In the genomic region with DNA sequence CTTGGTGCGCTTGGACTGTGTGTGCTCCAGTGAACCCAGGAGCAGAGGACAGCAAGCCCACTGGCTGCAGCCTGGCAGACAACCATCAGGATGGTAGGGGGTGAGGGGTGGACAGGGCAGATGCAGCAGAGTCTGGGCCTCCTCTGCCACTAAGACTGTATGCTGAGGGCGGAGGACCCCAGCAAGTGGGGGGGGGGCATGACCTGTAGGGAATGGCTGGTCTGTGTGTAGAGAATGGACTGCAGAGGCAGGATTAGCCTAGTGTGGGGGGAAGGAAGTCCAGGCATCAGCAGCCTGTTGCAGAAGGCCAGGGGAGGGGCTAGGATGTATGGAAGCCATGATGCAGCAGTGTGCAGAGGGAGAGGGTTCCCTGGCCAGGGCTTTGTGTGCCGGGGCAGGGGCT, we compare ENCODE assay signal across 9 mouse cellular contexts. TPM values are rescaled to one million over a fixed set of nuclear protein-coding genes. Genes with fewer than 3 reads are reported as not detected.
DNase-seq lines count a peak whose midpoint lies in the region; ATAC-seq lines count a peak whose summit lies in the region.
"Not testable (repeated sequence)": the region's sequence is repeated elsewhere in the genome, so short reads cannot be mapped to it uniquely, and the experiment has no call there.
"Had no signal": no experiment of that assay in that cellular context is flagged by ENCODE, and none has a peak within 500 bp of the region (broad histone marks: within the 10 kb centered on the region; RNA-seq: fewer than 3 reads in every experiment).

No protein-coding gene starts in this region.

- H3K9me3 ChIP-seq in forebrain, embryonic 14.5 days (replicated peaks; ENCODE audit: control insufficient read depth, low read length); hindbrain, embryonic 10.5 days; kidney, embryonic 15.5 days (replicated peaks); liver, embryonic 15.5 days (replicated peaks); midbrain, embryonic 13.5 days; stomach, embryonic 14.5 days (ENCODE audit: control insufficient read depth, low read depth, low read length): not testable (repeated sequence)

- H3K9ac ChIP-seq in forebrain, embryonic 14.5 days (ENCODE audit: low read length); kidney, embryonic 15.5 days; liver, embryonic 15.5 days; midbrain, embryonic 13.5 days (replicated peaks); stomach, embryonic 14.5 days (replicated peaks; ENCODE audit: low read depth, low read length): not testable (repeated sequence)

- H3K27ac ChIP-seq in forebrain, embryonic 14.5 days (ENCODE audit: low read depth, low read length); kidney, embryonic 15.5 days; liver, embryonic 15.5 days (replicated peaks); midbrain, embryonic 13.5 days; stomach, embryonic 14.5 days (ENCODE audit: low read length): not testable (repeated sequence)
- H3K27ac ChIP-seq in hindbrain, embryonic 10.5 days: peak overlapping the region; percentile 75

- H3K4me3 ChIP-seq in forebrain, embryonic 14.5 days (ENCODE audit: low read depth, low read length); hindbrain, embryonic 10.5 days; kidney, embryonic 15.5 days (replicated peaks); liver, embryonic 15.5 days (replicated peaks); midbrain, embryonic 13.5 days (replicated peaks); stomach, embryonic 14.5 days (ENCODE audit: low read depth, low read length): not testable (repeated sequence)

- H3K4me1 ChIP-seq in forebrain, embryonic 14.5 days (ENCODE audit: control insufficient read depth, insufficient read depth, low read length); hindbrain, embryonic 10.5 days (replicated peaks); kidney, embryonic 15.5 days; liver, embryonic 15.5 days (replicated peaks); midbrain, embryonic 13.5 days (replicated peaks); stomach, embryonic 14.5 days (ENCODE audit: control insufficient read depth, insufficient read depth, low read length): not testable (repeated sequence)

- H3K27me3 ChIP-seq in forebrain, embryonic 14.5 days (replicated peaks; ENCODE audit: control insufficient read depth, insufficient read depth, low read length); hindbrain, embryonic 10.5 days (ENCODE audit: insufficient read depth, poor library complexity, severe bottlenecking); kidney, embryonic 15.5 days; liver, embryonic 15.5 days; midbrain, embryonic 13.5 days; stomach, embryonic 14.5 days (ENCODE audit: control insufficient read depth, insufficient read depth, low read length): not testable (repeated sequence)

- ATAC-seq in forebrain, embryonic 14.5 days: peak; percentile 90
- ATAC-seq in kidney, embryonic 15.5 days (replicated peaks; ENCODE audit: low FRiP score): peak; percentile 95
- ATAC-seq in liver, embryonic 15.5 days (ENCODE audit: insufficient read depth): peak; percentile 31
- peak; percentile 95 for ATAC-seq in midbrain, embryonic 13.5 days
- ATAC-seq in stomach, embryonic 14.5 days (ENCODE audit: insufficient number of reproducible peaks, insufficient read depth, low FRiP score, low read depth): peak; percentile 88

- DNase-seq in NIH3T3 (ENCODE audit: low read depth): peak; percentile 7
- DNase-seq in cerebellum, postnatal 36 days: peak; percentile 8 to 11
- DNase-seq in forebrain, embryonic 14.5 days (ENCODE audit: low spot score): not testable (repeated sequence)
- DNase-seq in hindbrain, embryonic 10.5 days (ENCODE audit: low spot score): peak; percentile 23

- WGBS in forebrain, embryonic 14.5 days: 32% methylated on average over 2 of the region's 3 CpGs
- WGBS in hindbrain, embryonic 10.5 days: 32% methylated on average over 2 of the region's 3 CpGs
- WGBS in kidney, embryonic 15.5 days: 39% methylated on average over 2 of the region's 3 CpGs
- WGBS in liver, embryonic 15.5 days (ENCODE audit: insufficient replicate concordance): 64% methylated on average over 2 of the region's 3 CpGs
- 4% methylated on average over 2 of the region's 3 CpGs for WGBS in midbrain, embryonic 13.5 days
- WGBS in stomach, embryonic 14.5 days: 51% methylated on average over 2 of the region's 3 CpGs

- not testable (repeated sequence) for H3K36me3 ChIP-seq in forebrain, embryonic 14.5 days (ENCODE audit: control insufficient read depth, insufficient read depth, low read length); hindbrain, embryonic 10.5 days; kidney, embryonic 15.5 days; liver, embryonic 15.5 days (replicated peaks); midbrain, embryonic 13.5 days; stomach, embryonic 14.5 days (ENCODE audit: control insufficient read depth, insufficient read depth, low read length)

- H3K4me2 ChIP-seq in forebrain, embryonic 14.5 days (ENCODE audit: low read length); kidney, embryonic 15.5 days; liver, embryonic 15.5 days; stomach, embryonic 14.5 days (replicated peaks; ENCODE audit: low read depth, low read length): not testable (repeated sequence)
- peak overlapping the region; percentile 27; the same call in 1 of the 2 replicates for H3K4me2 ChIP-seq in midbrain, embryonic 13.5 days (replicated peaks)

RNA-seq across cellular contexts. Expression of gene Arxes2, which starts 0.4 kb away (rescaled TPM):
- 206 and 225 TPM in 2 replicates for polyA plus RNA-seq in forebrain, embryonic 14.5 days (2014; fragmentation: Nextera tagmentation; extraction: Ambion mirVana)
- polyA plus RNA-seq in hindbrain, embryonic 10.5 days (2016; fragmentation: Nextera tagmentation; extraction: Ambion mirVana): 89.6 and 92.7 TPM in 2 replicates
- 79.1 and 82.6 TPM in 2 replicates for polyA plus RNA-seq in kidney, embryonic 15.5 days (2015; fragmentation: Nextera tagmentation; extraction: Ambion mirVana)
- 14.4 and 18.1 TPM in 2 replicates for polyA plus RNA-seq in liver, embryonic 15.5 days (2015; fragmentation: Nextera tagmentation; extraction: Ambion mirVana)
- polyA plus RNA-seq in midbrain, embryonic 13.5 days (2015; fragmentation: Nextera tagmentation; extraction: Ambion mirVana): 243 and 276 TPM in 2 replicates
- polyA plus RNA-seq in stomach, embryonic 14.5 days (2014; fragmentation: Nextera tagmentation; extraction: Ambion mirVana): 75.7 and 77.4 TPM in 2 replicates
- polyA plus RNA-seq: liver, adult 2 months had no signal

RNA-seq across cellular contexts. Expression of gene Arxes1, which starts 40.0 kb away (rescaled TPM):
- 61.0 and 85.3 TPM in 2 replicates for polyA plus RNA-seq in forebrain, embryonic 14.5 days (2014; fragmentation: Nextera tagmentation; extraction: Ambion mirVana)
- 33.7 and 33.8 TPM in 2 replicates for polyA plus RNA-seq in hindbrain, embryonic 10.5 days (2016; fragmentation: Nextera tagmentation; extraction: Ambion mirVana)
- 35.3 and 37.4 TPM in 2 replicates for polyA plus RNA-seq in kidney, embryonic 15.5 days (2015; fragmentation: Nextera tagmentation; extraction: Ambion mirVana)
- 6.6 and 6.7 TPM in 2 replicates for polyA plus RNA-seq in liver, embryonic 15.5 days (2015; fragmentation: Nextera tagmentation; extraction: Ambion mirVana)
- polyA plus RNA-seq in midbrain, embryonic 13.5 days (2015; fragmentation: Nextera tagmentation; extraction: Ambion mirVana): 95.2 and 109 TPM in 2 replicates
- polyA plus RNA-seq in stomach, embryonic 14.5 days (2014; fragmentation: Nextera tagmentation; extraction: Ambion mirVana): 33.5 and 36.2 TPM in 2 replicates
- polyA plus RNA-seq: liver, adult 2 months had no signal

Comparison
In these comparisons a context has a peak if more than half of its experiments do, and no peak if none do; other contexts are left out.
1. ATAC-seq: peak in every context shown above with its lines; median percentile 95 in kidney, embryonic 15.5 days; 95 in midbrain, embryonic 13.5 days; 90 in forebrain, embryonic 14.5 days; 88 in stomach, embryonic 14.5 days; 31 in liver, embryonic 15.5 days.